Mouse (Mus musculus): ENCODE results near the gene Adrb1. TPM values are rescaled to one million over a fixed set of nuclear protein-coding genes. Genes with fewer than 3 reads are reported as not detected.

Gene Adrb1
- polyA plus RNA-seq (2015; fragmentation: Illumina TruSeq; extraction: RNeasy Lipid Tissue Mini Kit (QIAGEN cat#74804); ENCODE audit: insufficient read depth, low replicate concordance) = 1.7 TPM

DNA sequence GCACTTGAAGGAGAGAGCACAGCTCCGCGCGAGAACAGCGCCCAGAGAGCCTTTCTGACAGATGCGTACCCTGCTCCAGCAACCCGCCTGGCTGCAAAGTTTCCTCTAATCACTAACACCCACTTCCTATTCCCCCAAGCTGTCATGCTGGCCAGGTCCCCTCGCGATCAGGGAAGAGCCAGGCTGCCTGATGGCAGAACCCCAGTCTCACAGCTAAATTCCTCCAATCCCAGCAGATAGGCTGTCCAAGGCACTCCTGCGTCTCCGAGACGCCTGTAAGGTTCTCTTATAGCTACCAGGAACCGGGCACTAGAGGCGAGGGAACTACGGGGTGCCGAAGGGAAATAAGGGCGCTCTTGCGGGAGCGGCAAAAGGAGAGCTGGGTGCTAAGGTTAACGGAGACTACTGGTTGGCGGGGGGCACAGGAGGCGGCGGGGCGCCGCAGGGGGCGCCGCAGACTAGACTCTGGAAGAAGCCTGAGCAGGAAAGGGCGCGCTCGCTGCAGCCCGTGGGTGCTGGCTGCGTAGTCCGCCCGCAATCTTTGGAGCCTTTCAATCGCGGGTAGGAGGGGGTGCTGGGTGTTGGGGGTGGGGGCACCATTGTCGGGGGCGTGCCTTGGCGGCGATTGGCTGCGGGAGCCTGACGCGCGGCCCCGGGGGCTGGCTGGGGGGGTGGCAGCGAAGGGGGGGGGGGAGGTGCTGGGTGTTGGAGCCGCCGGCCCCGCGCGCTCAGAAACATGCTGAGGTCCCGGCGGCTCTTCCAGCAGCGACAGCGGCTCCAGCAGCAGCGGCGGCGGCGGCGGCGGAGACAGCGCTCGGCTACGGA lies at the start of gene Adrb1:
Gene Adrb1, plus strand, starts transcription at position 813 of the 825 bp plus-strand sequence.

Other genes with a start within 250 kb of the Adrb1 start
- 9.8 TPM for gene Dclre1a, start 174.0 kb upstream of the Adrb1 start, polyA plus RNA-seq (2015; fragmentation: Illumina TruSeq; extraction: RNeasy Lipid Tissue Mini Kit (QIAGEN cat#74804); ENCODE audit: insufficient read depth, low replicate concordance)
- 16.0 TPM for gene Nhlrc2, start 173.9 kb upstream of the Adrb1 start, polyA plus RNA-seq (2015; fragmentation: Illumina TruSeq; extraction: RNeasy Lipid Tissue Mini Kit (QIAGEN cat#74804); ENCODE audit: insufficient read depth, low replicate concordance)
- gene Ccdc186, start 100.0 kb downstream of the Adrb1 start, polyA plus RNA-seq (2015; fragmentation: Illumina TruSeq; extraction: RNeasy Lipid Tissue Mini Kit (QIAGEN cat#74804); ENCODE audit: insufficient read depth, low replicate concordance) = 26.5 TPM
- gene Tdrd1, start 104.0 kb downstream of the Adrb1 start, polyA plus RNA-seq (2015; fragmentation: Illumina TruSeq; extraction: RNeasy Lipid Tissue Mini Kit (QIAGEN cat#74804); ENCODE audit: insufficient read depth, low replicate concordance) = 0.07 TPM
- gene Vwa2, start 152.1 kb downstream of the Adrb1 start, polyA plus RNA-seq (2015; fragmentation: Illumina TruSeq; extraction: RNeasy Lipid Tissue Mini Kit (QIAGEN cat#74804); ENCODE audit: insufficient read depth, low replicate concordance) = not detected